Mouse (Mus musculus) cerebellum, adult (tissue): Measurements from ENCODE around the gene Txndc15.

Experiments
- ATAC-seq: cut with Nextera tagmentation; 2 replicates; pipeline ENCODE4 v1.9.2; 2017; ENCODE audit warnings: mild to moderate bottlenecking, moderate library complexity, mixed read lengths; ENCODE audit not compliant: insufficient number of reproducible peaks, low FRiP score, low TSS enrichment

Gene Txndc15

DNA sequence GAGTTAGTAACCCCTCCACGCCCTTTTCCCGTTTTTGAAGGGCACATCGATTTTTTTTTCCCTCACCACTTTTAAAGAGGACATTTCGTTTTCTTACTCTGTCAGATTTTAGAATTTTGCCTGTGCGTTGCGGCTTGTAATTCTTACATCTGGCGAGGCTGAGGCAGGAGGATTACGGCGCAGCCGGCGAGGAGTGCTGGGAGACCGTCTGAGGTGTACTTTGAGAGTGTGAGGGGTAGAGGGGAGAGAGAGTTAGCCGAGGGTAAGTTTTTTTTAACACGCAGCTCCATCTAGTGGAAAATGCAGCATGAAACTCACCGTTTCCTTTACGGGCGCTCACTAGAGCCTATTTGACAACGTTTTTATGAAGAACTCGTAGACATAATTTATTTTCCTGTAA is 13.4 kb downstream of the Txndc15 start:
- ATAC-seq = peak; percentile 72; the same call in 1 of the 2 replicates

- ATAC-seq = no peak
Measured at GRCm38 (mm10) chr13:55730716-55731115, 16.3 kb downstream of the Txndc15 start.

DNA sequence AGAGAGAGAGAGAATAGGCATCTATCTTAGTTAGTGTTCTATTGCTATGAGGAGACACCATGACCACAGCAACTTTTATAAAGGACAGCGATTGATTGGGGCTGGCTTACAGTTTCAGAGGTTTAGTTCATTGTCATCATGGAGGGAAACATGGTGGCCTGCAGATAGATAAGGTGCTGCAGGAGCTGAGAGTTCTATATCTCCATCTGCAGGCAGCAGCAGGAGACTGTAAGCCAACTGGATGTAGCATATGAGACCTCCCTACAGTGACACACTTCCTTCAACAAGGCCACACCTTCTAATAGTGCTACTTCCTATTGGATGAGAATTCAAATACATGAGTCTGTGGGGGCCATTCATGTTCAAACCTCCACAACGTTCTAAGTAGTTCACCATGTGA is 17.7 kb downstream of the Txndc15 start:
- ATAC-seq = no peak

GRCm38 (mm10) chr13:55733628-55734502 is 19.4 kb downstream of the Txndc15 start:
- ATAC-seq = no peak

DNA sequence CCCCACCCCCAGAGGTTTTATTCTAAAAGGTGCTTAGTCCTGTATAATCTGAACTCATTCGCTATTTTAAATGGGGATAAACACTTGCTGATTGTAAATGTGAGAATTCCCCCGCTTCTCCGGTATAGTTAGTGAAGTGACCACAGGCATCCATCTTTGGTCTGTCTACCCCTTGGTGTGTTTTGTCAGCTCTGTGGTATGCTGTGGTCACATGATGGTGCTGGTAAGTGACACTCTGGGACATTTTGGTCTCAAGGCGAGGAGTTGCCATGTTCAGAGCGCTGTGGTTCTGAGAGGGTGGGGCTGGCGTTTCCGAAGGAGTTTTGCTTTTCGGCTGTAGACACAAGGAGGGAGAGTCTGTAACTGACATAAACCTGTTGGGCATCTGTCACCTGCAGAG is 23.4 kb downstream of the Txndc15 start:
- ATAC-seq = no peak

DNA sequence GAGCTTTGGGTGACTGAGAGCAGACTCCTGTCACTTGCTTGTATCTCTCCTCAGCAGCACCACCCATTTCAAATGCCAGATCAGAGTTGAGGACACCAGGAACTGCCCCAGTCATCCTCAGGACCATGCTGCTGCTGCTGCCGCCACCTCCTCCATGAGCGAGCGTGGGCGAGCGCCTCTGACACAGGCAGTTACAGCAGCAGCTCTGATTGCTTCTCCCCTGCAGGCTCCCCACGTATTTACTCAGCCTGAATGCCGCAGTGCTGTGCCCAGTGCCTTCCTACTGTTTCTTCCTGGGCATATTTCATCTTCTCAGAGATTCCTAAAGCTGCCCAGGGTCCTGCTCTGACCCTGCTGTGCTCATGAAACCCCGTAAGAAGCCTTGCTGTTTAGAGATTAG is 27.9 kb downstream of the Txndc15 start:
- ATAC-seq = no peak

DNA sequence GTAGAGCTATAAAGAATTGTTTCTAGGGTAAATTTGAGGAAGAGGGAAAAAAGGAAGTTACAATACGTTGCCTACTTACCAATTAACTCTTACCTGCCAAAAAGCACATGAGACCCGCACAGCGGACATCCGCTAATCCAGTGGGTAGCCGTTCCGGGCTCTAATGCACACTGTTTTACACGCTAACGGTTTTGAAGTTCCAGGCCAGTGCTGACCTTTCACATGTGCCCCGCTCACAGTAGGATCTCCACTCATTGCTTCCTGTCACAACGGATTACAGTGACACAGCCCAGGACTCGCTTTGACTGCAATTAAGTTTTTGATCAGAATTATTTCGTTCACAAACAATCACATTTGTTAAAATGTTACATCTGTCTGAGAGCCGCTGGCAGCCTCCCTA is 39.9 kb downstream of the Txndc15 start:
- ATAC-seq = no peak

DNA sequence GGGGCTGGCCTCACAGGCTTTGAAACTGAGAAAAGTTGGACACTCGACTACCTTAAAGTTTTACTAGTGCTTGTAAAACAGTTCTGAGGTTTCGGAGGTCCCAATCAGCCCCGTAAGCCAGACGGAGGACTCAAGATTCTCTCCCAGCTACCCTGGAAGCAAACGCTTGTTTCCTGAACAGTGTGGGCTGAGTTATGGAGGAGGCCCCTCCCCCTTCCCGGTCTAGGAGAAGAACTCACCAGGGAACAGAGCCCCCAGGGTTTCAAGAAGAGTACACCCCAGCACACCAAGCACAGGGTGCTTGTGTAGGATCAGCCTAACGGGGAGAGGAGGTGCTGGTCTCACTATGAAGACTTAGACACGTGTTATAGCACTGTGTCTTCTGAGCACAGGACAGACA is 42.3 kb downstream of the Txndc15 start:
- ATAC-seq = no peak

DNA sequence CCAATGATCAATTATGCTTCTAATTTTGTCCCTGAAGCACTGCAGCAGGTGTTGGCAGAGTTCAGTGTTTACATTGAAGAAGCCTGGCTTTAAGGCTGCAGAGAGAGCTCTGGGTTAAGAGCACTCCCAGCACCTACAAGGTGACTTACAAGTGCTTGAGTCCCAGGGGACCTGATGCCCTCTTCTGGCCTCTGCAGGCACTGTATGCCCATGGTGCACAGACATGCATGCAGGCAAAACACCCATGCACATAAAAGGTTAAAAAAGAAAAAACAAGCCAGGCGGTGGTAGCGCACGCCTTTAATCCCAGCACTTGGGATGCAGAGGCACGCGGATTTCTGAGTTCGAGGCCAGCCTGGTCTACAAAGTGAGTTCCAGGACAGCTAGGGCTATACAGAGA is 43.2 kb downstream of the Txndc15 start:
- ATAC-seq = no peak

- no peak for ATAC-seq
Measured at GRCm38 (mm10) chr13:55760576-55760975, 46.1 kb downstream of the Txndc15 start.

DNA sequence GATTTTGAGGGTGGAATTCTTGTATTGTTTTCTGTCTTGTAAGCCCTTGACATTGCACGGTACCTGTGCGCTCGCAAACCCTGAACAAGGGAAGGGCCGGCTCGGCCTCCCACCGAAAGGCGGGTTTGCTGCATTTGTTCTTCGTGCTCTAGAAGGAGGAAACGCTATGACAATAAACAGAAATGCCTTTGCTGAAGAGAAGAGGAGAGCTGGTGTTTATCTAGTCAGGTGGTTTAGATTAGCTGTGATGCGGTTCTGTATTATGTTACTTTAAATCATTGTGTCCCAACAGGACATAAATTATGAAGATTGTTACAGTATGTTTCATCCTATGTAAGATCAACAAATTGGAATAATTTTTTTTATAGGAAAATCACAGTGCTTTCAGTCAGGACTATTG is 47.0 kb downstream of the Txndc15 start:
- no peak for ATAC-seq

- ATAC-seq = no peak
Measured at GRCm38 (mm10) chr13:55774352-55774751, 59.9 kb downstream of the Txndc15 start.

GRCm38 (mm10) chr13:55775056-55775455 is 60.6 kb downstream of the Txndc15 start:
- no peak for ATAC-seq
